Mouse (Mus musculus): ENCODE measurements around the gene Iqcn.

DNA sequence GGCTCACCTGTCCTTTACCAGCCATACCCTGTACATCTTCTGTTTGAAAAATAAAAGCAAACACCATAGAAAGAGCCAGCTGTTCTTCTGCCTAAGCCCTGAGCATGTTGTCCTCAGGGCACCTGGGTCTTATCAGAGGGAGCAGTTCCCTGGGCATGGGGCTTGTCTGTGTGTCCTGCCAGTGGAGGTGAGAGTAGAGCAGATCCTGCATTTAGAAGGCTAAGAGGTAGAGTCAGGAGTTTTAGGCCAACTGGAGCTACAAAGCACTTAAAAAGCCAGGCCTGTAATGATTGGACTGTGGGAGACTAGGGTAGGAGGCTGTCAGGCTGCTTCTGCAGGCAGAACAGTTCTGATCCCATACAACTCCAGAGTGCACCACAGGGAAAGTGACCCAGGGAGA lies 24.6 kb upstream of the Iqcn start:
- TF ChIP-seq CTCF (conservative IDR thresholded peaks at IDR 0.05; ENCODE audit: low read length) (no peak), POU5F1 (IDR thresholded peaks at IDR 0.05; ENCODE audit: borderline replicate concordance, low read length) (no peak)
